25 mouse cellular contexts compared by ENCODE assay signal in genomic region chr7:125731679-125732078, GRCm38 (mm10). TPM values are rescaled to one million over a fixed set of nuclear protein-coding genes. Genes with fewer than 3 reads are reported as not detected.
DNase-seq lines count a peak whose midpoint lies in the region; ATAC-seq and TF ChIP-seq lines count a peak whose summit lies in the region.
"Had no signal": no experiment of that assay in that cellular context is flagged by ENCODE, and none has a peak within 500 bp of the region (broad histone marks: within the 10 kb centered on the region; RNA-seq: fewer than 3 reads in every experiment).

No protein-coding gene starts in this region.

- no peak overlapping the region for H3K4me3 ChIP-seq in heart, postnatal 0 days (ENCODE audit: low read depth, low read length)
- no peak overlapping the region for H3K4me3 ChIP-seq in liver, embryonic 15.5 days (replicated peaks)
- no peak overlapping the region for H3K4me3 ChIP-seq in liver, embryonic 12.5 days
- H3K4me3 ChIP-seq in liver, postnatal 0 days (ENCODE audit: low read depth, low read length), result no peak overlapping the region
- H3K4me3 ChIP-seq: forebrain, embryonic 13.5 days; hindbrain, embryonic 13.5 days; myocyte had no signal

- TF ChIP-seq EP300 in heart, postnatal 0 days (IDR thresholded peaks at IDR 0.05; ENCODE audit: low read depth), result no peak
- no peak for TF ChIP-seq EP300 in liver, postnatal 0 days (IDR thresholded peaks at IDR 0.05; ENCODE audit: low read depth)

- TF ChIP-seq CTCF in heart, postnatal 0 days (IDR thresholded peaks at IDR 0.05; ENCODE audit: low read depth), result no peak
- TF ChIP-seq CTCF in liver, postnatal 0 days (IDR thresholded peaks at IDR 0.05; ENCODE audit: low read depth), result no peak

- no peak for DNase-seq in heart, postnatal 0 days (ENCODE audit: low spot score)
- no peak for DNase-seq in heart, adult 8-10 months (ENCODE audit: low spot score)
- peak; percentile 46 for DNase-seq in kidney, adult 9 months
- no peak for DNase-seq in kidney, adult 18-20 months
- no peak for DNase-seq in liver, postnatal 0 days
- no peak for DNase-seq in lung, postnatal 25 days (ENCODE audit: low spot score)
- DNase-seq: adrenal gland, postnatal 14 days; cerebellum, adult 11 months; cerebellum, adult 9-10 months; cerebellum, postnatal 36 days; gastrocnemius, postnatal 14 days; heart, postnatal 4 days; layer of hippocampus, postnatal 36 days; left cerebral cortex, postnatal 4 days; lung, embryonic 14.5 days; lung, postnatal 14 days; right cerebral cortex, postnatal 14 days had no signal

- peak; percentile 58 for ATAC-seq in heart, postnatal 0 days (ENCODE audit: insufficient read depth, low read depth)
- ATAC-seq in liver, embryonic 15.5 days (ENCODE audit: insufficient read depth), result 0 out of 2 replicates have a peak, but pooled peaks have one; percentile 31
- no peak for ATAC-seq in liver, embryonic 12.5 days
- ATAC-seq in liver, postnatal 0 days, result peak; percentile 56
- ATAC-seq: CD4-positive, CD25-positive, alpha-beta regulatory T cell, adult 4 months; forebrain, embryonic 13.5 days had no signal

- H3K36me3 ChIP-seq in heart, postnatal 0 days (replicated peaks; ENCODE audit: control insufficient read depth, insufficient read depth, low read length), result no peaks in the 10 kb centered on the region
- no peaks in the 10 kb centered on the region for H3K36me3 ChIP-seq in liver, embryonic 15.5 days (replicated peaks)
- H3K36me3 ChIP-seq in liver, embryonic 12.5 days, result no peaks in the 10 kb centered on the region
- no peaks in the 10 kb centered on the region for H3K36me3 ChIP-seq in liver, postnatal 0 days (replicated peaks; ENCODE audit: insufficient read depth, low read length)
- H3K36me3 ChIP-seq: hindbrain, embryonic 13.5 days had no signal

- 0 out of 2 replicates have a peak, but pooled peaks cover 9% of the 10 kb centered on the region for H3K4me1 ChIP-seq in heart, postnatal 0 days (ENCODE audit: control insufficient read depth, insufficient read depth)
- no peaks in the 10 kb centered on the region for H3K4me1 ChIP-seq in liver, embryonic 15.5 days (replicated peaks)
- peaks cover 8% of the 10 kb centered on the region; the same call in 1 of the 2 replicates for H3K4me1 ChIP-seq in liver, embryonic 12.5 days
- H3K4me1 ChIP-seq in liver, postnatal 0 days (ENCODE audit: insufficient read depth), result peaks cover 5% of the 10 kb centered on the region; the same call in 1 of the 2 replicates

- H3K4me2 ChIP-seq in heart, postnatal 0 days (ENCODE audit: low read depth, low read length), result no peak overlapping the region
- H3K4me2 ChIP-seq in liver, embryonic 15.5 days, result no peak overlapping the region
- H3K4me2 ChIP-seq in liver, embryonic 12.5 days, result no peak overlapping the region
- no peak overlapping the region for H3K4me2 ChIP-seq in liver, postnatal 0 days (ENCODE audit: low read depth, low read length)
- H3K4me2 ChIP-seq: forebrain, embryonic 13.5 days; hindbrain, embryonic 13.5 days; lung, embryonic 14.5 days; midbrain, embryonic 11.5 days had no signal

- H3K27me3 ChIP-seq in heart, postnatal 0 days (ENCODE audit: control insufficient read depth, insufficient read depth, low read length), result no peaks in the 10 kb centered on the region
- H3K27me3 ChIP-seq in liver, embryonic 15.5 days, result no peaks in the 10 kb centered on the region
- no peaks in the 10 kb centered on the region for H3K27me3 ChIP-seq in liver, embryonic 12.5 days (replicated peaks)
- no peaks in the 10 kb centered on the region for H3K27me3 ChIP-seq in liver, postnatal 0 days (ENCODE audit: insufficient read depth, low read length)
- H3K27me3 ChIP-seq: forebrain, embryonic 13.5 days; hindbrain, embryonic 13.5 days had no signal

- no peak overlapping the region for H3K9ac ChIP-seq in heart, postnatal 0 days (replicated peaks; ENCODE audit: low read depth, low read length)
- no peak overlapping the region for H3K9ac ChIP-seq in liver, embryonic 15.5 days
- no peak overlapping the region for H3K9ac ChIP-seq in liver, embryonic 12.5 days
- H3K9ac ChIP-seq in liver, postnatal 0 days (replicated peaks), result no peak overlapping the region
- H3K9ac ChIP-seq: forebrain, embryonic 13.5 days; hindbrain, embryonic 13.5 days; lung, embryonic 14.5 days had no signal

- no peaks in the 10 kb centered on the region for H3K9me3 ChIP-seq in heart, postnatal 0 days (replicated peaks; ENCODE audit: control insufficient read depth, low read length)
- H3K9me3 ChIP-seq in liver, embryonic 15.5 days (replicated peaks), result no peaks in the 10 kb centered on the region
- H3K9me3 ChIP-seq in liver, embryonic 12.5 days (replicated peaks), result no peaks in the 10 kb centered on the region
- H3K9me3 ChIP-seq in liver, postnatal 0 days (ENCODE audit: low read length), result no peaks in the 10 kb centered on the region
- H3K9me3 ChIP-seq: forebrain, embryonic 13.5 days; hindbrain, embryonic 13.5 days had no signal

- H3K27ac ChIP-seq in heart, postnatal 0 days (ENCODE audit: low read depth), result no peak overlapping the region
- H3K27ac ChIP-seq in liver, embryonic 15.5 days (replicated peaks), result no peak overlapping the region
- H3K27ac ChIP-seq in liver, embryonic 12.5 days, result no peak overlapping the region
- no peak overlapping the region for H3K27ac ChIP-seq in liver, postnatal 0 days (ENCODE audit: low read depth)
- H3K27ac ChIP-seq: forebrain, embryonic 13.5 days; kidney, postnatal 0 days had no signal

RNA-seq across cellular contexts. Expression of gene D430042O09Rik, which starts 24.0 kb away (rescaled TPM):
- 19.1 and 23.9 TPM in 2 replicates for total RNA-seq in heart, postnatal 0 days (2014; rRNA removed; ENCODE audit: low replicate concordance)
- polyA plus RNA-seq in heart, postnatal 0 days (2015; fragmentation: Nextera tagmentation; extraction: Ambion mirVana), result 3.4 and 4.5 TPM in 2 replicates
- total RNA-seq in heart, adult 8-10 months (2022), result 10 to 100 TPM in 1 of 4 experiments, 1 to 10 TPM in 3; 8.9 to 12.0 (median 9.4) TPM
- polyA plus RNA-seq in liver, embryonic 15.5 days (2015; fragmentation: Nextera tagmentation; extraction: Ambion mirVana), result 1.4 and 1.7 TPM in 2 replicates
- 3.4 and 3.5 TPM in 2 replicates for polyA plus RNA-seq in liver, embryonic 12.5 days (2016; fragmentation: Nextera tagmentation; extraction: Ambion mirVana)
- 1.2 and 1.3 TPM in 2 replicates for polyA plus RNA-seq in liver, postnatal 0 days (2015; fragmentation: Nextera tagmentation; extraction: Ambion mirVana)

RNA-seq across cellular contexts. Expression of gene Gtf3c1, which starts 24.1 kb away (rescaled TPM):
- 66.6 and 70.8 TPM in 2 replicates for total RNA-seq in heart, postnatal 0 days (2014; rRNA removed; ENCODE audit: low replicate concordance)
- polyA plus RNA-seq in heart, postnatal 0 days (2015; fragmentation: Nextera tagmentation; extraction: Ambion mirVana), result 14.5 and 14.9 TPM in 2 replicates
- total RNA-seq in heart, adult 8-10 months (2022), result 10 to 100 TPM; 49.7 to 57.7 (median 54.7) TPM
- 7.8 and 8.0 TPM in 2 replicates for polyA plus RNA-seq in liver, embryonic 15.5 days (2015; fragmentation: Nextera tagmentation; extraction: Ambion mirVana)
- 16.5 and 17.8 TPM in 2 replicates for polyA plus RNA-seq in liver, embryonic 12.5 days (2016; fragmentation: Nextera tagmentation; extraction: Ambion mirVana)
- 3.3 and 4.8 TPM in 2 replicates for polyA plus RNA-seq in liver, postnatal 0 days (2015; fragmentation: Nextera tagmentation; extraction: Ambion mirVana)
